Mouse (Mus musculus) heart, postnatal 0 days (tissue): ENCODE measurements at regions not wholly inside any gene's neighbourhood (a gene's known extent, or its start where the extent isn't known, plus 50 kb on each side); places are given as distances from the start of the nearest gene placed in this dataset.

Experiments used
- CTCF ChIP-seq: IDR thresholded peaks from 2 replicates; pipeline ENCODE4 v1.5.1; 2016; ENCODE audit warnings: antibody characterized with exemption, control low read depth, low read depth
- EP300 ChIP-seq: IDR thresholded peaks from 2 replicates; pipeline ENCODE4 v1.6.1; 2016; ENCODE audit warnings: antibody characterized with exemption, low read depth

DNA sequence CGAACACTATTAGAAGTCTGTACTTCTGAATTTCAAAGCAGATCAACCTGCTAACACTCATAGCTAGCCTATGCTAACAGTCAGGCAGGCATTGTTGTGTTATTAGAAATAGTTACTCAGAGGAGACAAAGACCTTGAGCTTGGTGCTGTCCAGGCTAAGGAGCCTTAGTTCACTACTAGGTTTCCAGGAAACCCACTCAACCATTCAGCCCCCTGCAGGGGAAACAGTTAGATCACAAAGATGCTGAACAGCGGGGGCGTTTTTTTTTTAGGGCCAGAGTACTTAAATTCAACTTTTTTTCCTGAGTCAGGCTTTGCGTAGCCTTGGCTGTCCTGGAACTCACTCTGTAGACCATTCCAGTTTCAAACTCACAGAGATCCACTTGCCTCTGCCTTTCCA is 130.7 kb downstream of the Gxylt1 start:
- TF ChIP-seq CTCF (no peak), EP300 (no peak)
